Mouse (Mus musculus): ENCODE data around the gene Jag2. TPM values are rescaled to one million over a fixed set of nuclear protein-coding genes. Genes with fewer than 3 reads are reported as not detected.

Gene Jag2
- polyA plus RNA-seq, 1 experiment from 2014 or later = 3.2 TPM

GRCm38 (mm10) chr12:112917486-112917885 lies 12.1 kb downstream of the Jag2 start:
- Histone ChIP-seq H3K4me1 (replicated peaks; ENCODE audit: control insufficient read depth, insufficient read depth) (no peaks in the 10 kb centered on the region), H3K4me3 (ENCODE audit: low read depth, low read length) (no peak overlapping the region), H3K9me3 (ENCODE audit: control insufficient read depth, low read length) (no peaks in the 10 kb centered on the region), H3K4me2 (replicated peaks; ENCODE audit: low read depth) (no peak overlapping the region), H3K27me3 (ENCODE audit: control insufficient read depth, insufficient read depth, low read length) (no peaks in the 10 kb centered on the region), H3K27ac (replicated peaks) (no peak overlapping the region), H3K36me3 (ENCODE audit: control insufficient read depth, insufficient read depth, low read length) (no peaks in the 10 kb centered on the region), H3K9ac (ENCODE audit: low read length) (no peak overlapping the region)
- WGBS = 74% methylated on average over 11 of the region's 11 CpGs
- no peak for ATAC-seq (ENCODE audit: low FRiP score, low TSS enrichment)
- no peak for DNase-seq (ENCODE audit: low spot score)
- TF ChIP-seq EP300 (optimal IDR thresholded peaks at IDR 0.05) = no peak
- no peak for TF ChIP-seq CTCF (IDR thresholded peaks at IDR 0.05; ENCODE audit: low read depth)

GRCm38 (mm10) chr12:112916698-112917400 lies 12.7 kb downstream of the Jag2 start:
- no peak overlapping the region for H3K4me3 ChIP-seq (ENCODE audit: low read depth, low read length)
- ATAC-seq (ENCODE audit: low FRiP score, low TSS enrichment) = no peak
- 86% methylated on average over 16 of the region's 16 CpGs for WGBS
- no peaks in the 10 kb centered on the region for H3K36me3 ChIP-seq (ENCODE audit: control insufficient read depth, insufficient read depth, low read length)
- H3K9me3 ChIP-seq (ENCODE audit: control insufficient read depth, low read length) = no peaks in the 10 kb centered on the region
- no peak overlapping the region for H3K4me2 ChIP-seq (replicated peaks; ENCODE audit: low read depth)
- no peak overlapping the region for H3K9ac ChIP-seq (ENCODE audit: low read length)
- no peaks in the 10 kb centered on the region for H3K4me1 ChIP-seq (replicated peaks; ENCODE audit: control insufficient read depth, insufficient read depth)
- TF ChIP-seq EP300 (optimal IDR thresholded peaks at IDR 0.05) (no peak), CTCF (IDR thresholded peaks at IDR 0.05; ENCODE audit: low read depth) (no peak)
- H3K27me3 ChIP-seq (ENCODE audit: control insufficient read depth, insufficient read depth, low read length) = no peaks in the 10 kb centered on the region
- no peak overlapping the region for H3K27ac ChIP-seq (replicated peaks)
- no peak for DNase-seq (ENCODE audit: low spot score)

GRCm38 (mm10) chr12:112915587-112915986 lies 14.0 kb downstream of the Jag2 start:
- H3K9me3 ChIP-seq (ENCODE audit: control insufficient read depth, low read length) = no peaks in the 10 kb centered on the region
- WGBS = 68% methylated on average over 13 of the region's 13 CpGs
- no peaks in the 10 kb centered on the region for H3K36me3 ChIP-seq (ENCODE audit: control insufficient read depth, insufficient read depth, low read length)
- no peak overlapping the region for H3K4me3 ChIP-seq (ENCODE audit: low read depth, low read length)
- no peak overlapping the region for H3K4me2 ChIP-seq (replicated peaks; ENCODE audit: low read depth)
- ATAC-seq (ENCODE audit: low FRiP score, low TSS enrichment) = no peak
- no peak overlapping the region for H3K9ac ChIP-seq (ENCODE audit: low read length)
- H3K4me1 ChIP-seq (replicated peaks; ENCODE audit: control insufficient read depth, insufficient read depth) = no peaks in the 10 kb centered on the region
- no peak overlapping the region for H3K27ac ChIP-seq (replicated peaks)
- TF ChIP-seq EP300 (optimal IDR thresholded peaks at IDR 0.05) (no peak), CTCF (IDR thresholded peaks at IDR 0.05; ENCODE audit: low read depth) (no peak)
- no peak for DNase-seq (ENCODE audit: low spot score)
- no peaks in the 10 kb centered on the region for H3K27me3 ChIP-seq (ENCODE audit: control insufficient read depth, insufficient read depth, low read length)

- TF ChIP-seq CTCF (IDR thresholded peaks at IDR 0.05; ENCODE audit: low read depth) = no peak
- TF ChIP-seq EP300 (optimal IDR thresholded peaks at IDR 0.05) = no peak
- DNase-seq (ENCODE audit: low spot score) = no peak
These were observed 15.0 kb downstream of the Jag2 start for GRCm38 (mm10) chr12:112914527-112914926.

GRCm38 (mm10) chr12:112912951-112913745 lies 16.4 kb downstream of the Jag2 start:
- Histone ChIP-seq H3K9ac (ENCODE audit: low read length) (no peak overlapping the region), H3K4me3 (ENCODE audit: low read depth, low read length) (no peak overlapping the region), H3K9me3 (ENCODE audit: control insufficient read depth, low read length) (no peaks in the 10 kb centered on the region), H3K27me3 (ENCODE audit: control insufficient read depth, insufficient read depth, low read length) (no peaks in the 10 kb centered on the region), H3K4me2 (replicated peaks; ENCODE audit: low read depth) (no peak overlapping the region), H3K4me1 (replicated peaks; ENCODE audit: control insufficient read depth, insufficient read depth) (no peaks in the 10 kb centered on the region), H3K27ac (replicated peaks) (no peak overlapping the region), H3K36me3 (ENCODE audit: control insufficient read depth, insufficient read depth, low read length) (no peaks in the 10 kb centered on the region)
- no peak for DNase-seq (ENCODE audit: low spot score)
- ATAC-seq (ENCODE audit: low FRiP score, low TSS enrichment) = no peak
- TF ChIP-seq CTCF (IDR thresholded peaks at IDR 0.05; ENCODE audit: low read depth) = no peak
- no peak for TF ChIP-seq EP300 (optimal IDR thresholded peaks at IDR 0.05)
- 92% methylated on average over 28 of the region's 28 CpGs for WGBS

More at GRCm38 (mm10) chr12:112914527-112914926, 15.0 kb downstream of the Jag2 start:
- Histone ChIP-seq H3K27ac (replicated peaks) (no peak overlapping the region), H3K4me1 (replicated peaks; ENCODE audit: control insufficient read depth, insufficient read depth) (no peaks in the 10 kb centered on the region), H3K36me3 (ENCODE audit: control insufficient read depth, insufficient read depth, low read length) (no peaks in the 10 kb centered on the region), H3K4me2 (replicated peaks; ENCODE audit: low read depth) (no peak overlapping the region), H3K4me3 (ENCODE audit: low read depth, low read length) (no peak overlapping the region), H3K9me3 (ENCODE audit: control insufficient read depth, low read length) (no peaks in the 10 kb centered on the region), H3K27me3 (ENCODE audit: control insufficient read depth, insufficient read depth, low read length) (no peaks in the 10 kb centered on the region), H3K9ac (ENCODE audit: low read length) (no peak overlapping the region)
- WGBS = 76% methylated on average over 11 of the region's 11 CpGs
- no peak for ATAC-seq (ENCODE audit: low FRiP score, low TSS enrichment)

GRCm38 (mm10) chr12:112911701-112912100 lies 17.9 kb downstream of the Jag2 start:
- DNase-seq (ENCODE audit: low spot score) (no peak), ATAC-seq (ENCODE audit: low FRiP score, low TSS enrichment) (no peak)
- Histone ChIP-seq H3K9ac (ENCODE audit: low read length) (no peak overlapping the region), H3K4me2 (replicated peaks; ENCODE audit: low read depth) (no peak overlapping the region), H3K27ac (replicated peaks) (no peak overlapping the region), H3K9me3 (ENCODE audit: control insufficient read depth, low read length) (no peaks in the 10 kb centered on the region), H3K4me1 (replicated peaks; ENCODE audit: control insufficient read depth, insufficient read depth) (no peaks in the 10 kb centered on the region), H3K36me3 (ENCODE audit: control insufficient read depth, insufficient read depth, low read length) (no peaks in the 10 kb centered on the region), H3K27me3 (ENCODE audit: control insufficient read depth, insufficient read depth, low read length) (no peaks in the 10 kb centered on the region), H3K4me3 (ENCODE audit: low read depth, low read length) (no peak overlapping the region)
- 84% methylated on average over 17 of the region's 17 CpGs for WGBS
- TF ChIP-seq CTCF (IDR thresholded peaks at IDR 0.05; ENCODE audit: low read depth) = no peak
- no peak for TF ChIP-seq EP300 (optimal IDR thresholded peaks at IDR 0.05)
